24 mouse cellular contexts compared by ENCODE assay signal in genomic region chr1:55213475-55213874, GRCm38 (mm10). TPM values are rescaled to one million over a fixed set of nuclear protein-coding genes. Genes with fewer than 3 reads are reported as not detected.
DNase-seq lines count a peak whose midpoint lies in the region; TF ChIP-seq lines count a peak whose summit lies in the region.
"Had no signal": no experiment of that assay in that cellular context is flagged by ENCODE, and none has a peak within 500 bp of the region (broad histone marks: within the 10 kb centered on the region; RNA-seq: fewer than 3 reads in every experiment).

No protein-coding gene starts in this region.

- TF ChIP-seq CTCF in small intestine, adult 2 months (IDR thresholded peaks at IDR 0.05; ENCODE audit: extremely low read depth, insufficient read length, insufficient replicate concordance, low read depth, low read length): no peak

- H3K27ac ChIP-seq in small intestine, adult 2 months (ENCODE audit: insufficient read depth, low read depth, low read length): peak overlapping the region; percentile 39; the same call in 1 of the 2 replicates
- H3K27ac ChIP-seq: embryonic facial prominence, embryonic 15.5 days; forebrain, embryonic 15.5 days; hindbrain, embryonic 15.5 days; limb, embryonic 13.5 days; liver, embryonic 13.5 days; macrophage; midbrain, embryonic 10.5 days; neural tube, embryonic 13.5 days; stomach, embryonic 15.5 days had no signal

- peak overlapping the region; percentile 32; the same call in 1 of the 2 replicates for H3K4me3 ChIP-seq in small intestine, adult 2 months (ENCODE audit: low read depth, low read length)
- H3K4me3 ChIP-seq: embryonic facial prominence, embryonic 15.5 days; forebrain, embryonic 15.5 days; hindbrain, embryonic 15.5 days; limb, embryonic 13.5 days; liver, embryonic 13.5 days; midbrain, embryonic 10.5 days; myocyte; neural tube, embryonic 13.5 days; stomach, embryonic 15.5 days had no signal

- DNase-seq in lung, adult 18-20 months: peak; percentile 49 to 66
- DNase-seq in lung, postnatal 4 days: no peak
- DNase-seq in ES-CJ7 (ENCODE audit: low read depth, low spot score) (peak; percentile 78), MN1 (ENCODE audit: low spot score) (no peak)
- peak; percentile 67 for DNase-seq in fat pad, adult 2 months (ENCODE audit: extremely low read depth, low read depth, low spot score)
- DNase-seq in left cerebral cortex, adult 8-10 months (ENCODE audit: low spot score in 2 of 2): no peak
- DNase-seq: adrenal gland, postnatal 14 days; cerebellum, adult 2 months; kidney, adult 2 months; kidney, postnatal 25 days; layer of hippocampus, postnatal 36 days; liver, embryonic 13.5 days; thymus, adult 2 months had no signal

- H3K27me3 ChIP-seq in small intestine, adult 2 months (ENCODE audit: control insufficient read depth, insufficient read depth, low read length): no peaks in the 10 kb centered on the region
- H3K27me3 ChIP-seq: embryonic facial prominence, embryonic 15.5 days; forebrain, embryonic 15.5 days; hindbrain, embryonic 15.5 days; limb, embryonic 13.5 days; liver, embryonic 13.5 days; neural tube, embryonic 13.5 days; stomach, embryonic 15.5 days had no signal

- WGBS in small intestine, adult 2 months: 22% methylated on average over 6 of the region's 6 CpGs

- TF ChIP-seq POLR2A in small intestine, adult 2 months (IDR thresholded peaks at IDR 0.05; ENCODE audit: low read depth, low read length): no peak

- H3K4me1 ChIP-seq in small intestine, adult 2 months (ENCODE audit: control insufficient read depth, insufficient read depth, insufficient read length, low read length): peaks cover 17% of the 10 kb centered on the region; the same call in 1 of the 2 replicates
- H3K4me1 ChIP-seq: hindbrain, embryonic 15.5 days; stomach, embryonic 15.5 days had no signal

- no peaks in the 10 kb centered on the region for H3K36me3 ChIP-seq in small intestine, adult 2 months (ENCODE audit: control insufficient read depth, insufficient read depth, low read length)
- H3K36me3 ChIP-seq: forebrain, embryonic 15.5 days; G1E; hindbrain, embryonic 15.5 days; liver, embryonic 13.5 days; midbrain, embryonic 10.5 days; neural tube, embryonic 13.5 days; stomach, embryonic 15.5 days had no signal

RNA-seq across cellular contexts. Expression of gene Rftn2, which starts 13.1 kb away (rescaled TPM):
- polyA plus RNA-seq in small intestine, adult 2 months (2012; rRNA removed): 0.53 and 0.85 TPM in 2 replicates
- total RNA-seq in left cerebral cortex, adult 8-10 months (2022): 10 to 100 TPM; 25.6 to 27.1 (median 26.6) TPM

RNA-seq across cellular contexts. Expression of gene Mars2, which starts 23.5 kb away (rescaled TPM):
- polyA plus RNA-seq in small intestine, adult 2 months (2012; rRNA removed): 1.4 and 1.7 TPM in 2 replicates
- 1 to 10 TPM; 7.6 to 8.5 (median 8.3) TPM for total RNA-seq in left cerebral cortex, adult 8-10 months (2022)

Comparison
In these comparisons a context has a peak if more than half of its experiments do, and no peak if none do; other contexts are left out.
1. DNase-seq: peak in lung, adult 18-20 months (2 of 2), ES-CJ7 (single experiment) and fat pad, adult 2 months (single experiment); none in lung, postnatal 4 days (0 of 2), left cerebral cortex, adult 8-10 months (0 of 2) and MN1 (single experiment).